Mouse (Mus musculus) spleen, adult 2 months (tissue): ENCODE measurements around the gene Gm525.

ENCODE experiments used
- CTCF ChIP-seq: fragments of 200-500 bp; IDR thresholded peaks from 2 replicates; pipeline ENCODE4 v1.5.1; 2011; ENCODE audit warnings: mild to moderate bottlenecking, inconsistent platforms; ENCODE audit not compliant: insufficient read depth, insufficient read length, insufficient replicate concordance; ENCODE audit errors: extremely low read depth
- POLR2A ChIP-seq: fragments of 200-500 bp; IDR thresholded peaks from 2 replicates; pipeline ENCODE4 v1.6.1; 2011; ENCODE audit warnings: low read depth, low read length, inconsistent platforms

- TF ChIP-seq CTCF (no peak), POLR2A (no peak)
These were observed 29.5 kb downstream of the Gm525 start for GRCm38 (mm10) chr11:89103166-89103565.
